Mouse (Mus musculus) left cerebral cortex, adult 2 months (tissue): ENCODE results near the gene Clec16a. TPM values are rescaled to one million over a fixed set of nuclear protein-coding genes. Genes with fewer than 3 reads are reported as not detected.
A peak's percentile ranks its signal among the peaks of the same experiment; 100 is the strongest.

Experiments
- DNase-seq, 2 experiments: peaks; one replicate each; pipeline ENCODE4 v3.0.0; 2021 to 2022; ENCODE audit warnings: low spot score in 2 of 2, mixed read lengths in 1 of 2; ENCODE audit errors: extremely low spot score in 1 of 2
- H3K27ac ChIP-seq: fragments of 200-600 bp; 2 replicates; pipeline ENCODE4 v1.8.1; 2022
- H3K4me3 ChIP-seq: fragments of 200-600 bp; 2 replicates; pipeline ENCODE4 v1.8.1; 2022
- CTCF ChIP-seq: fragments of 200-600 bp; IDR thresholded peaks from 2 replicates; pipeline ENCODE4 v1.8.1; 2022; ENCODE audit warnings: antibody characterized with exemption, mild to moderate bottlenecking, moderate library complexity
- intact Hi-C: fragments of 180-260 bp; cut with DNase I; formaldehyde crosslinking; loops from one replicate; pipeline ENCODE4 v1.15.1; 2025
- total RNA-seq, 2 experiments: library from RNA; stranded (reverse); gene quantifications; 2 replicates each; pipeline ENCODE4 v1.2.3; 2021

Clec16a gene
- total RNA-seq, 2 experiments from 2014 or later, result 105 to 106 TPM

DNA sequence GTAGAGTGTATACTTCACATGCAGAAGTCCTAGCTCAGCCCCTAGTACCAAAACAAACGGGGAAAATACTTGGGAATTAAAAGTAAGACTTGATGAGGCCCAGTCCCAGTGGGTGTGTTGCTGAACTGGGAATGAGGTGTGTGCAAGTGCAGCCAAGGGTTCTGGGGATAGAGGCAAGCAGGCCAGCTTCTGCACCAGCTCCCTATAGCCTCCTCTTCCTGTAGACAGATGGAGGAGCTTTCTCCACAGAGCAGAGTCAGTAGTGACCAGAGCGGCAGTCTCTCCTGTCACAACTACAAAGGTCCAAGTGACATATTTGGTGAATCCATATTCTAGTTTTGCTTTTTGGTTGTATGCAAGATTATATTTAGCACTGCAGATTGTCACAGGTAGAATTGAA lies 114.1 kb downstream of the Clec16a start:
- H3K27ac ChIP-seq, result no peak overlapping the region

DNA sequence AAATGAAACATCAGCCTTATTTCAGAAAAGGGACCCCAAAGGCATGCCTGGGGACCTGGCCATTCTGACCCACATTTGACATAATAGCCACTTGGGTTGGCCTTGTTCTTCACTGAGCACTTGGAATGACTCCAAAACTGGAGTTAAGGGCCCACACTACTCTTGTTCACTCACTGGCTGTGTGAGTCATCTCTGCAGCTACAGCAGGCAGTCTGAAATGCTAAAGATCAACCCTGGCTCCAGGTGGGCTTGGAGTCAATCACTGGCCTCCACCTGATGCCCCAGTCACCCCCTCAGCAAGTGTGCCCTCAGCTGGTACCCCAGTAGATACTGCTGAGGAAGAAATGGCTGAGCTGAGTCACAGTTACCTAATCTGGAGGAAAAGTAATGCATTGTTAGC lies 115.4 kb downstream of the Clec16a start:
- peak overlapping the region; percentile 50 for H3K27ac ChIP-seq
- no peak for TF ChIP-seq CTCF
- no peak for DNase-seq
- H3K4me3 ChIP-seq, result no peak overlapping the region
- intact Hi-C loops, result loop anchor here (10.0 kb wide), 1 partner anchor 184 kb away; no protein-coding TSS in a partner anchor

More for the DNA sequence above, 114.1 kb downstream of the Clec16a start:
- no peak overlapping the region for H3K4me3 ChIP-seq
- no peak for TF ChIP-seq CTCF
- DNase-seq, result no peak
- intact Hi-C loops, result no loop called here

DNA sequence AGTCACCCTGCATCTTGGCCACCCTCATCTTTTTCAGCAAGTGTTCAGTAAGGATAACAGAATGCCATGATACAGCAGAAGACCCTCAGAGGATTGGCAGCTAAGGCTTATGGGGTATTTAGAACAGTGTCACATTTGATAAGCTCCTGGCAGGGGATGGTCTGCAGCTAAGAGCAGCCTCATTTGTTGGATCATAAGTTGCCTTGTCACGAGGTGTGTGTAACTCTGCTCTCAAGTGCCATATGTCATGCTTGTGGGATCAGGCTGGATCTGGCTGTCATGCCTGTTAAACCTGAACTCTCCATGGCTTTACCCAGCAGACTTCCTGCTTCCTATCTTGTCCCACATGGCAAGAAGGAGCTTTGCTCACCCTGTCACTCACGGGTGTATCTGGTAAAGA lies 116.2 kb downstream of the Clec16a start:
- TF ChIP-seq CTCF, result no peak
- H3K4me3 ChIP-seq, result no peak overlapping the region
- no peak for DNase-seq
- intact Hi-C loops, result loop anchor here (10.0 kb wide), 1 partner anchor 183 kb away; no protein-coding TSS in a partner anchor
- H3K27ac ChIP-seq, result no peak overlapping the region

DNA sequence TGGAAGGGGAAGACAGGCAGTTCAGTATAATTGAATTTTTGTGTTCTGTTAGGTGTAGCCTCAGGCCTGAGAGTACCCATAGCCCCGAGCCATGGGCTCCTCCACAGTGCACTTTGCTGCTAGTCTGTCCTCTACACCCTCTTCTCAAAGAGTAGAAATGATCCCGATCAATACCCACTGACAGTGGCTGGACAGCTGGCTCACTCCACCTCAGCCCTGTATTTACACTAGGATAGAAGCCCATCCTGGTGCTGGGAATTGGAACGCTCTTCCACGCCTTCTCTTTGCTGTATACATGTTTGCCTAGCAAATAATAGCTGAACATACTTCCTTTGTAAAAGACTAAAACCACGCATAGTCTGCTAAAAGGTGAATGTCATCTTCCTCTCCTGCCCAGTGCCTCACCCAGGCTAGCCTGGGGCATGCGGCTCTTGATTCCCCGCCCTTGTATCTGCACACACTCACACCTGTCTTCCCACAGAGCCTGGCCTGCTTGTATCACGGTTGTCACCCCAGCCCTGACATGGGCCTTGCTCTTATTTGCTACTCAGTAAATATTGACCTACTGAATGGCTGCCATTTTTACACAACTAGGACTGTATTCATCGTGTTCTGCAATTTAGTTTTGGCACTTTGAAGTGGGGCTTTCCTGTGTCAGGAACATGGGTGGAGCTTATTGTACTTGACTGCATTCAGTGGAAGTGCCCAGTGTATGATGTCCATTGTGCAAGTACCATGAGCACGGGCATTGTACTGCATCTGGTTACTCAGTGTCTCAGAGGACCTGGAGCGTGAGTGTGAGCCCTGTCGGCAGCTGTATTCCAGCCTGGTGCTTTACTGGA lies 119.0 kb downstream of the Clec16a start:
- intact Hi-C loops, result loop anchor here (10.0 kb wide), 1 partner anchor 181 kb away; no protein-coding TSS in a partner anchor
- TF ChIP-seq CTCF, result no peak
- Histone ChIP-seq H3K4me3 (no peak overlapping the region), H3K27ac (no peak overlapping the region; the same call in 1 of the 2 replicates)
- no peak for DNase-seq

DNA sequence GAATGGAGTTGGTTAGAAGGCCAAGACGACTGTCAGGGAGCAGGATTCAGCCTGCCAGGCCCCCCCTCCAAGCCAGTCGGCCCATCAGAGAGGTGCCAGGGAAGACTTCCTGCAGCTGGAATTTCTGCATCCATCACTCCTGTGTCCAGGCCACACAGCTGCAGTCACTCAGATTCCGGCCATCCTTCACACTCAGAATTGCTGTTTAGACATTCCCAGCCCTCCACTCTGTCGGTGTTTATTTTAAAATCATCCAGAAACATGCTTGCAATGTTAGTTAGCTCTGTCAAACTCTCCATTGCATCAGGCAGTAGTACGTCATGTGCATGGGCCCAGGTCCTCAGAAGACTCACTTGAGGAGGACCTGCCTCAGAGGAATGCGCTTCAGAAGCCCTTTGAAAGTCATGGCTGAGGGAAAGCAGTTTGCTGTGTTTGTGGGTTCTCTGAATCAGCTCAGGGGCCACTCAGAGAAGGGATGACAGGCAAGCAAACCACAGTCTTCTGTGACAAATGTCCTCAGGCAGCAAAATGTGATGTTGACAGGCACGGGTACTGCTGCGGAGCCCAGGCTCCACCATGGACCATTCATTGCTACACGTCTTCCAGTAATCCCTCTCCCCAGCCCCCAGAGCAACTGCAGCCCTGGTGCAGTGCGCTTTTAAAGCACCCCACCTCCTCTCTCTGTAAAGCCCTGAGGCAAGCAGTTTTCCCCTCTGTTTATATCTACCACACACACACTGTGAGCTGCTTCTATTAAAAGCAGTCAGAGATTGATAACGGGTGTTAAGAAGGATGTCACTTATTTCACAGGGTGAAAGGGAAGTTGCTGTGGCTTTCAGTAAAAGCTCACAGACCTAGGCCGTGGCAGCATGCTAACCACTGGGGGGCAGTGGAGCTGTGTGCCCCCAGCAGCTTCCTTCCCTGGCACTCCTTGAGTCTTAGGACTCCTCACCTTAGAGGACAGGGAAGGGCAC lies 120.1 kb downstream of the Clec16a start:
- peak in 1 of 2 experiments; percentile 28 for DNase-seq
- Histone ChIP-seq H3K27ac (peak overlapping the region; percentile 20; the same call in 1 of the 2 replicates), H3K4me3 (no peak overlapping the region)
- intact Hi-C loops, result loop anchor here (5.0 to 10.0 kb wide), 3 partner anchors 102 to 180 kb away; partner anchors contain the start of genes Socs1 and Tnp2
- peak; percentile 60 for TF ChIP-seq CTCF

DNA sequence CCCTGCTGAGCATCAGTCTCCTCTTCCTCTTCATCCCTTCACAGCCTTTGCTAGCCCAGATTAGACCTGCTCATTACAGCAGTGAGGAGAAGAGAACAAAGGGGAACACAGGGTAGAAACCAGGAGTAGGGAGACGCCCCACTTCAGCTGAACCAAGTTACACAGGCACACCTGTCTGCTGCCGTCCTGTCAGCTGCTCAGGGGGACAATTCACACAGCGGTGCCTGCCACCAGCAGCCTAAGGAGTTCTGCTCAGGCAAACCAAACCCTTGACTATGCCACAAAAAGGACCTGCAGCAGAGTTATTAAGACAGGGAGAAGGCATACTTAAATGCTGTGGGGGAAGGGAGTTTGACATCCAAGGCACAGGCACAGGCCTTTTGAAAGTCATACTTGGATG lies 121.6 kb downstream of the Clec16a start:
- TF ChIP-seq CTCF, result no peak
- intact Hi-C loops, result loop anchor here (5.0 to 10.0 kb wide), 3 partner anchors 101 to 178 kb away; partner anchors contain the start of genes Socs1 and Tnp2
- H3K4me3 ChIP-seq, result no peak overlapping the region
- no peak overlapping the region for H3K27ac ChIP-seq
- no peak for DNase-seq

DNA sequence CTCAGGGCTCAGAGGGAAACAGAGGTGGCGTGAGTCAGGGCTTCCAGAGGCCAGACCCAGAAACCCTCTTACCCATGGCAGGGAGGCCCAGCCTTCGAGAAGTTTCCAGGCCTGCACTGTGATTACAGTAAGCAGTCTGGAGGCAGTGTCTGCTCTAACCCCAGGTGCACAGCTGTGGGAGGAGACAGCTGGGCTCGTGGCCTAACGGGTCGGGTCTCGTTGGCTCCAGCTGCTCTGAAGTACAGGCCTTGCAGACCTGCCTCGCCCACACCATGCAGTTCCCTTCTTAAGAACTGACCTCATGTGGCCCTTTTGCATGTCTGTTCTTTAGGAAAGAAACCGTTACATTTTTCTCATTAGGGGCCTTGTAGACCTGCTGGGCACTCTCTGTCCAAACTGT lies 123.3 kb downstream of the Clec16a start:
- no peak overlapping the region for H3K27ac ChIP-seq
- DNase-seq, result no peak
- TF ChIP-seq CTCF, result no peak
- H3K4me3 ChIP-seq, result no peak overlapping the region
- intact Hi-C loops, result loop anchor here (5.0 to 10.0 kb wide), 3 partner anchors 99 to 176 kb away; partner anchors contain the start of genes Socs1 and Tnp2

DNA sequence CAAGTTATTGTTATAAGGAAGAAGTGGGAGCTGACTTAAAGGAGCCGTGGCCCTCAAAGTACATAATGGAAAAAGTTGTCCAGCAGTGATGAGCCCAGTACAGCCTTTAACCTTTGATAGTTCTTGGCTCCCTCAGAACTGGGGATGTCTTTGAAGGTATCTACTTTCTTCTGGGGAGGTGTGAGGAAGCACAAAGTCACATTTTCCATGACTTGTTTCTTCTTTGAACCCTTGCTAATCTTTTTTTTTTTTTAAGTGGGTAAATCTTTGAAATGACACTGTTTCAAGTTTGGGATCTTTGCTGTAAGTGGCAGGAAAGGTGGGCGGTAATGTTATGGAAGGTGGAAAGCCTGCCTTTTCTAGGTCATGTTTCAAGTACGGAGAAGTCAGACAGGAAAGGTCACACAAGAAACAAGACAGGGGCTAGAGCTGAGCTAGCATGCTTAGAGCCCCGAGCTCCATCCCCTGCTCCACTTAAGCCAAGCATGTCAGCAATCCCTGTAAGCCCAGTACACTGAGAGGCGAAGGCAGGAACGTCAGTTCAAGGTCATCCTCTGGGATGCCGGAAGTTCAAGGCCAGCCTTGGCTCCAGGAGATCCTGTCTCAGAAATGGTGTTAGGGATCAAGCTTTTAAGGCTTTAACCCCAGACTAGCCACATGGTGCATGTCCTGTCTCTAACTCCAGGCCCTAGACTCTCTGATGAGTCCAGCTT lies 124.0 kb downstream of the Clec16a start:
- intact Hi-C loops, result loop anchor here (5.0 to 10.0 kb wide), 3 partner anchors 98 to 176 kb away; partner anchors contain the start of genes Socs1 and Tnp2
- DNase-seq, result no peak
- no peak overlapping the region for H3K4me3 ChIP-seq
- TF ChIP-seq CTCF, result no peak
- no peak overlapping the region for H3K27ac ChIP-seq

DNA sequence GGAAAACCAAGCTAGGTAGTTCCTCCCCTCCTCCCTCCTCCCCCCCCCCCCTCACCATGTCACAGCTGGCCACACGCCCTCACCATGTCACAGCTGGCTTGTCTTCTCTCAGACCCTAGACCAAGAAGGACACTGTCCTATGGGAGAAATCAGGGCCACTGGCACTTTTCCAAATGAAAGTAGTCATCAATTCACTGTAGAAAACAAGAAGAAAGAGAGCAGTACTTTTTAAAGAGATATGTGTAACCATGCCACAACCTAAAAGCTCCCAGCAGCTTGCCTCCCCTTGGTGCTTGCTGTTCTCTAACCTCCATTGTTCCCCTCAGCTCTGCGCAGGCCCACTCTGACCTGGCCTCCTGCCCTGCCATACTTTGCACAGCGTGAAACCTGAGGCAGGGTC lies 124.8 kb downstream of the Clec16a start:
- no peak overlapping the region for H3K4me3 ChIP-seq
- intact Hi-C loops, result loop anchor here (5.0 to 10.0 kb wide), 3 partner anchors 97 to 175 kb away; partner anchors contain the start of genes Socs1 and Tnp2
- no peak for DNase-seq
- TF ChIP-seq CTCF, result no peak
- H3K27ac ChIP-seq, result no peak overlapping the region

DNA sequence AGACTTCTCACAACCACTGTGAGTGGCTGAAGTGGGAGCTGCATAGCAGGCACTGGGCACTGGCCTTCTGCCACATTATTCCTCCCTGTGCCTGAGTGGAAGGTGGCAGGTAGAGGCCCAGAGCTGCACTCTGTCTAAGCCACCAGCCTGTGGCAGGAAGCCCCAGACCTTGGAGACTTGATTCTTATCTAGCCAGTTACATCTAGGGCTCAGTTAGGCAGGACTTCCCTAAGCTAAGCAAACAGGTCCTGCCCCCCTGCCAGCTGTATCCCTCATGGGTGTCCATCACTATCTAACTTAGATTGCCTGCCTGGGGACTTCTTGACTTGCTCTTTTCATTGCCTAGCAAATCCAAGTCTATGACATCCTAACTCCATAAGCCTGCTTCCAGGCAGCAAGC lies 127.4 kb downstream of the Clec16a start:
- Histone ChIP-seq H3K4me3 (no peak overlapping the region), H3K27ac (no peak overlapping the region)
- DNase-seq, result no peak
- intact Hi-C loops, result no loop called here
- TF ChIP-seq CTCF, result no peak

DNA sequence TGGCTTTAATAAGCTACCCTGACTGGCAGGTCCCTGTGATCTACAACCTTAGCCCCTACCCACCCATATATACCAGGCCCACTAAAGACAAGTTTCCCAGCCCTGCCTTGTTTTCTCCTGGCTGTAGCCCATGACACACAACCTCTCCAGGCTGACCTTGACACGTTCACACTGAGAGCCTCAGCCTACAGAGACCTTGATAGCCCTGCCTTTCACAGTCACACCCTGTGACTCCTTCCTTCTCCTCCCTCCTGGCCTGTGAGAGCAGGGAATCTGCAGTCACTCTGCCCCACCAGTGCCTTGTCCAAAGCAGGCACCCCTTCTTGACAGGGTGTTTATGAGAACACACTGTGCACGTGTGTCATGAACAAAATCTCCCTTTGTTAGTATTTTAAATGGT lies 128.9 kb downstream of the Clec16a start:
- Histone ChIP-seq H3K4me3 (no peak overlapping the region), H3K27ac (no peak overlapping the region)
- DNase-seq, result no peak
- no peak for TF ChIP-seq CTCF
- intact Hi-C loops, result no loop called here
